Mouse (Mus musculus) right cerebral cortex, postnatal 25 days (tissue): ENCODE data around the gene Gm3633.
"Not testable (repeated sequence)": the region's sequence is repeated elsewhere in the genome, so short reads cannot be mapped to it uniquely, and the experiment has no call there.

Source experiments
- DNase-seq: peaks from one replicate; pipeline ENCODE4 v3.0.0; 2022

Gm3633 gene

GRCm38 (mm10) chr14:42641817-42642216 is at the start of gene Gm3633:
TSS of gene Gm3633 (minus strand) at chr14:42641917.
- not testable (repeated sequence) for DNase-seq

- not testable (repeated sequence) for DNase-seq
Measured at GRCm38 (mm10) chr14:42655638-42656037, 13.9 kb upstream of the Gm3633 start, which contains the start of gene Gm10378. TSS of gene Gm10378 (plus strand) at chr14:42655938.

- DNase-seq, result not testable (repeated sequence)
Measured at GRCm38 (mm10) chr14:42599782-42600181, 41.9 kb downstream of the Gm3633 start, which contains the start of gene Gm17124. TSS of gene Gm17124 (minus strand) at chr14:42599882.
